Mouse (Mus musculus) heart, postnatal 36 days (tissue): ENCODE results near the gene Majin. TPM values are rescaled to one million over a fixed set of nuclear protein-coding genes. Genes with fewer than 3 reads are reported as not detected.

Source experiments
- DNase-seq, 2 experiments: peaks; one replicate each; pipeline ENCODE4 v3.0.0; 2021 to 2022
- intact Hi-C: fragments of 180-260 bp; cut with DNase I; formaldehyde crosslinking; loops from one replicate; pipeline ENCODE4 v1.15.1; 2025
- total RNA-seq, 2 experiments: library from RNA; stranded (reverse); gene quantifications; 2 replicates each; pipeline ENCODE4 v1.2.3; 2021

The Majin gene
- not detected for total RNA-seq

DNA sequence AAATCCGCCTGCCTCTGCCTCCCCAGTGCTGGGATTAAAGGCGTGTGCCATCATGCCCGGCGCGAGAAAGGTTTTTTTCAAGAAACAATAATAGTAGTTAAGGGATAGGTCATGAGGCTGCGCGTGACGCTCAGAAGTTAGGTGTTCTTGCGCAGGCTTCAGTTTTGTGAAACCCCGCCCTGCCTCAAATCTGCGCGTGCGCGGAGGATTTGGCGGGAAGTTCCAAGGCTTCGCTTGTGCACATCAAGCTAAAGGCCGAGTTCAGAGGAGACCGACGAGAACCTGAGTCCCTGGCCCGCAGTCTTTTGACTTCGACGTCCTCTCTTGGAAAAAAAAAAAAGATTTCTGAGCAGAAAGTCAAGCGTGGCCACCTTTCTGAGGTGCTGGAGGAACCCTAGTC is at the start of gene Majin:
Gene Majin, plus strand, starts transcription at position 258 of the 400 bp plus-strand sequence.
- intact Hi-C loops = no loop called here
- no peak for DNase-seq

GRCm38 (mm10) chr19:6136397-6136796 is 47.8 kb upstream of the Majin start:
- no peak for DNase-seq
- intact Hi-C loops = no loop called here

DNA sequence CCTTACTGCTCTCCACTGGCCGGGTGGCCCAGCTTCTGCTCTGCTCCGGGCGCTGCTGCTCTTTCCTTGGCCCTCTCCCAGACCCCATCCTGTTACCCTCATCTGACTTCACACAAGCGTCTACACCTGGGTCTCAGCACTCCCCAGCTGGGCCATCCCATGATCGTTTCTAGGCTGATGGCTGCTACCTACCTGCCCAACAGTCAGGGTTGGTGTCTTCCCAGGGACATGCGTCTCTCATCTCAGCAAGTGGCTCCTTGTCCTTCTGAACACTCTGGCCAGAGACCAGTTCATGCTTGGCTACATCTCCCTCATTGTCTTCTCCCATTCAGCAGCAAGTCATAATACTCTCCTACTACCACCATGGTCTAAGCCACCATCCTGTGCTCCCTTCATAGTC is 44.5 kb upstream of the Majin start:
- intact Hi-C loops = loop anchor here (2.0 to 5.0 kb wide), 2 partner anchors 97 to 193 kb away; partner anchors contain the start of gene Men1

GRCm38 (mm10) chr19:6140374-6140677 is 43.9 kb upstream of the Majin start:
- intact Hi-C loops = loop anchor here (2.0 to 5.0 kb wide), 2 partner anchors 96 to 192 kb away; partner anchors contain the start of gene Men1
- no peak for DNase-seq

More for the DNA sequence above, 44.5 kb upstream of the Majin start:
- no peak for DNase-seq

DNA sequence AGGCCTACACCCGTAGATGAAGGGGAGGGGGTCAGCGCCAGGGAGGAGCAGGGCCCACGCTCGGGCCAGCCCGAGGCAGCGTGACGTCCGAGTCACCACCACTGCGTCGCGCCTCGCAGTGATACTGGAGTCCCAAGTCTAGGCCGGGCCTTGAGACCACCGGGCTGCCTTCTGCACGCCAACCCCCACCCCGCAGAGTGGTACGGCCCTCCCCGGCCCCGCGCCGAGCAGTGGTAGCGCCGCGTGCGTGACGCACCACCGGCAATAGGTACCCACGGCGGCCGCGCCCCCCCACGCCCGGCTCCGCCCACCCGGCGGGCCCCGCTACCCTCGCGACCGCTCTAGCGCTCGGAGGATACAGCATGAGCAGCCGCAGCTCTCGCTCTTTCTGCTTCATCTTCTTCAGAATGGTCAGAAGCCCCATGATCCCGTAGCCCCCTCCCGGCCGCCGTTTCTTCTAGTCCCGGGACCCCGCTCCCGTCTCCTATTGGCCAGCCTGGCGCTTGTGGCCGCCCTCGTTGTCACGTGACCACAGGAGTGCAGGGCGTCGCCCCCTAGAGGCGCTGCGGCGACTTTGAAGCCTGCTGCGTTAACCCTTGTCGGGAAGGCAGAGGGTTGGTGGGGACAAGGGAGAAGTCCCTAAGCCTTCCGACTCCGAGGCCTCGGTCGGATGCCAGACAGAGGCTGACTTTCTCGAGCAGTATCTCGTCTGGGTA is 43.4 kb upstream of the Majin start, which contains the start of gene Batf2:
Gene Batf2, plus strand, starts transcription at position 306 of the 716 bp plus-strand sequence.
- DNase-seq = peak; percentile 86 to 94

GRCm38 (mm10) chr19:6141394-6141749 is 42.8 kb upstream of the Majin start, which contains the start of gene Arl2:
Gene Arl2 (minus strand): TSS chr19:6141548.
- DNase-seq = peak; percentile 71
- intact Hi-C loops = loop anchor here (2.0 to 5.0 kb wide), 2 partner anchors 95 to 191 kb away; partner anchors contain the start of gene Men1

More for the DNA sequence above, 43.4 kb upstream of the Majin start, which contains the start of gene Batf2:
- intact Hi-C loops = loop anchor here (2.0 to 5.0 kb wide), 2 partner anchors 96 to 191 kb away; partner anchors contain the start of gene Men1

GRCm38 (mm10) chr19:6144842-6145241 is 39.3 kb upstream of the Majin start:
- intact Hi-C loops = loop anchor here (5.0 kb wide), 1 partner anchor 187 kb away; the partner anchor contains the start of gene Men1

DNA sequence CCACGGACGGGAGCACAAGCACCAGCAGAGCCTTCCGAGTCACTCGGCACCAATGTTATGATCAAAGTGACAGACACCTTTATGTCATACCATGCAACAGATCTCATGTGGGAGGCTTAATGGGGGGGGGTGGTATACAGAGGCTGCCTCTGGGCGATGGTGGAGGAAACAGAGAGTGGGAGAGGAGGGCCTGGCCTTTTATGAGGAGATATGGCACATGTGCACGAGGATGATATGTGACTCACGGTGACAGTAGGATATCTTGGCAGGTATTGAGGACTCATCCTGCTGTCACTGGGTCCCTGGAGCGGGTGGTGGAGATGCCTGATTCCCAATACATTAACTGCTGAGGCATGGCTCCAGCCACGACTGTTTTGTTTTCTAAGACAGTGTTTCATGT is 29.0 kb upstream of the Majin start:
- intact Hi-C loops = no loop called here
- no peak for DNase-seq

More at GRCm38 (mm10) chr19:6144842-6145241, 39.3 kb upstream of the Majin start:
- DNase-seq = no peak

DNA sequence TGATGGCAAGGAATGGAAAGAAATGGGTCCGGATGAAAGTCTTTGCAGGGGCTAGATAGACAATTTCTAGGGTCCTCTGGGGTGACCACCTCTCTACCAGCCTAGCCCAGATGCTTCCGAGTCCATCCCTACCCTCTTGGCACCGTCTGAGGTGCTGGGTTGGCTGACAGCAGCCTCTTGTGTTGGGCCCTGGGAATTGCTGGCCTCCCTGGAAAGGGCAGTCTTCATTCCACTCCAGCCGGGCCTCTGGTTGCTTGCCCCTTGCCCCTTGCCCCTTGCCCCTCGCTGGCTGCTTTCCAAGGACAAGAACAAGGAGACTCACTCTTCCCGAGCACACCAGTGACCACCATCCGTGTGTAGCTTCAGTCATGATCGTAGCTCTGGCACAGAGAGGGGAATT is 27.8 kb upstream of the Majin start:
- intact Hi-C loops = no loop called here

GRCm38 (mm10) chr19:6157220-6157619 is 27.0 kb upstream of the Majin start:
- intact Hi-C loops = no loop called here
- DNase-seq = no peak

More for the DNA sequence above, 27.8 kb upstream of the Majin start:
- DNase-seq = no peak

DNA sequence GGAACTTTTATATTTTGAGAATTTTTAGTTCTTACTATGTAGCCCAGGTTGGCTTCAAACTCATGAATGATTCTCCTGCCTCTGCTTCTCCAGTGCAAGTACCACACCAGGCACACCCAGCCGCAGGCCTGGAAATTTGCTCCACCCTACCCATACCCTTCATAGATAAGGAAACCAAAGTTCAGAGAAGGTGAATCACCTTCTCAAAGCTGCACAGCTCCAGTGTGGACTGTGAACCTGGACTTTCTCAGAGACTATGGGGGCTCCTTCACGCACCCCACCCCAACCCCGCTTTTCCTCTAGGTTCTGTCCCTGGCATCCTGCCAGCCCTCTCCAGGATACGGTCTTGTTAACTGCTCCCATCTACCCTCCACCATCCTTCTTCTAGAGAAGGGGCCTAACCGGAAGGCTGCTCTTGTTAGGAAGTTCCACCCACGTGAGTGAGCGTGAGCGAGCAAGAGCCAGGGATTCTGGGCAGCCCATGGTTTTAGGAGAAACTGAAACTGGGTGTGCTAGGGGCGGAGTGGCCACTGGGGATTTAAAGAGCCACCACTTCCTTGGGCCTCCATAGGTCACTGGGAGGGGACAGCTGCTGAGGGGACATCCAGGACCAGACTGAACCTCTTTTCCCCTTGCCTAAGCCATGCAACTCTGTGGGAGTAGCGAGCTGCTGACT is 20.2 kb upstream of the Majin start:
- peak; percentile 30 to 37 for DNase-seq
- intact Hi-C loops = no loop called here

- intact Hi-C loops = no loop called here
- DNase-seq = no peak
These were observed 17.4 kb upstream of the Majin start for GRCm38 (mm10) chr19:6166750-6167149.

GRCm38 (mm10) chr19:6171215-6171614 is 13.0 kb upstream of the Majin start:
- intact Hi-C loops = no loop called here
- no peak for DNase-seq

GRCm38 (mm10) chr19:6174771-6175170 is 9.4 kb upstream of the Majin start:
- intact Hi-C loops = no loop called here
- no peak for DNase-seq

GRCm38 (mm10) chr19:6178775-6179174 is 5.4 kb upstream of the Majin start:
- intact Hi-C loops = no loop called here
- DNase-seq = no peak

- intact Hi-C loops = no loop called here
- DNase-seq = no peak
These were observed 2.6 kb upstream of the Majin start for GRCm38 (mm10) chr19:6181629-6182028.

- DNase-seq = no peak
- intact Hi-C loops = no loop called here
These were observed 1.7 kb upstream of the Majin start for GRCm38 (mm10) chr19:6182534-6182933.

DNA sequence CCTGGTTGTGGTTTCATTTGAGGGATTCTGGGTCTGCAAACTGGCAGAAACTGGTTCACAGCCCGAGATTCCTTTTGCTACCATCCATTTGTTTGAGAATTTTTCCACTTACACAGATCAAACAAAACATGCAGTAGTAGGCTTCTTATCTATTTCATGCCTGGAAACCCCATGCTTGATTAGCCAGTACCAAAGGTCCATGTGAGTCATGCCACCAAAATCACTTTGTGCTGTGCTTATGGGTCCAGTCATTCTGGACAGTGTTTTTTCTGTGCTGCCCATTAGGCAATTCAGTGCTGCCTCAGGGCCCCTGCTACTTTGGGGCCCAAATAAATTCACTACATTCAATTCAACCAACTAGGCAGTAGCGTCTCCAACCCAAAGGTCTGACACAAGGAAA is 20.1 kb downstream of the Majin start:
- no peak for DNase-seq
- intact Hi-C loops = no loop called here

GRCm38 (mm10) chr19:6206716-6207115 is 22.5 kb downstream of the Majin start:
- intact Hi-C loops = no loop called here
- no peak for DNase-seq

DNA sequence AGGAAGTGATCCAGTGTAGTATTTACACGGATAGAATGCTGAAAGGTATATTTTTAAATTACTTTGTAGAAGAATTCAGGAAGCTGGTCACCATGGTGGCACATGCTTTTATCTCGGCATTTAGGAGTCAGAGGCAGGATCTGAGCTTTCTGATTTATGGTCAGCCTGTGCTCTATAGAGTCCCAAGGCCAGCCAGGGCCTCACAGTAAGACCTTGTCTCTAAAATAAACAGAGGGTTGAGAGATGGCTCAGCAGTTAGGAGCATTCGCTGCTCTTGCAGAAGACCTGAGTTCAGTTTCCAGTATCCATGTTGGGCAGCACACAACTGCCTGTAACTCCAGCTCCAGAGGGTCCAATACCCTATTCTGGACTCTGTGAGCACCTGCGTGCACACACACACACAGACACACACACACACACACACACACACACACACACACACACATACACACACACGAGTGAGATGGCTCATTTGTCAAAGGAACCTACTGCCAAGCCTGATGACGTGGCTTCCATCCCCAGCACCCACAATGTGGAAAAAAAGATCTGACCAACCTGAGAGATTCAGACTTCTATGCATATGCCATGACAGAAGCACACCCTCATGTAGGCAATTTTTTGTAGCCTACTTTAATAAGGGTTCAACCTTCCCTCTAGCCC is 32.0 kb downstream of the Majin start:
- no peak for DNase-seq
- intact Hi-C loops = no loop called here

DNA sequence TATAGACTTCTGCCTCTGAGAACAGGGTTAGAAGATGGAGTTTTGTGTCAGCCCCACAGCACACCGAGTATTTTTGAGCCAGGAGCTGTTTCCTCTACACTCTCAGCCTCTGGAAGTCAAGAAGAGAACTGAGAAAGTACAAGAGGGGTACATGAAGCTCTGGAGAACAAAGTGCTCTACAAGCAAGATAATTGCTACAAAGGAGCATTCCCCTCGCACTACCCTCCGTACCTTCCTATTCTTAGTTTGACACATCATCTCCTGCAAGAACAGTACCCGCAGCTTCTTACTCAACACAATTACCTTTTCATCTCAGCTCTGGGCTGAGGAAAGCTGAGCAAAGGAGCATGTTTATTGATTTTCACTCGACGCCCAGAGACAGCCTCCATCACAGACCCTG is 34.4 kb downstream of the Majin start:
- intact Hi-C loops = no loop called here
- DNase-seq = no peak
